Mouse (Mus musculus) lung, postnatal 0 days (tissue): Measurements from ENCODE around the gene Spata21. TPM values are rescaled to one million over a fixed set of nuclear protein-coding genes. Genes with fewer than 3 reads are reported as not detected.

Experiments used
- ATAC-seq: fragments of 200-750 bp; cut with Nextera tagmentation; 2 replicates; pipeline ENCODE4 v1.8.0; 2017; ENCODE audit warnings: moderate library complexity
- DNase-seq: peaks from one replicate; pipeline ENCODE4 v3.0.0-alpha.2; 2016; ENCODE audit warnings: low spot score
- H3K27ac ChIP-seq: fragments of 300-500 bp; sonication (generic); 2 replicates; pipeline ENCODE4 v1.5.1; 2014; ENCODE audit warnings: antibody characterized with exemption, mild to moderate bottlenecking, low read length, mixed read lengths
- H3K27me3 ChIP-seq: fragments of 300-500 bp; sonication (generic); replicated peaks from 2 replicates; pipeline ENCODE4 v1.6.1; 2014; ENCODE audit warnings: low read length, mixed read lengths; ENCODE audit not compliant: insufficient read depth
- H3K36me3 ChIP-seq: fragments of 300-500 bp; sonication (generic); 2 replicates; pipeline ENCODE4 v1.6.1; 2014; ENCODE audit warnings: low read length, mixed read lengths; ENCODE audit not compliant: insufficient read depth
- H3K4me1 ChIP-seq: fragments of 300-500 bp; sonication (generic); 2 replicates; pipeline ENCODE4 v1.6.1; 2014; ENCODE audit warnings: antibody characterized with exemption, low read depth, low read length, mixed read lengths; ENCODE audit not compliant: insufficient read depth
- H3K4me2 ChIP-seq: fragments of 300-500 bp; sonication (generic); replicated peaks from 2 replicates; pipeline ENCODE4 v1.6.1; 2014; ENCODE audit warnings: low read depth, mild to moderate bottlenecking, low read length, moderate library complexity, mixed read lengths
- H3K4me3 ChIP-seq: fragments of 300-500 bp; sonication (generic); 2 replicates; pipeline ENCODE4 v1.5.1; 2014; ENCODE audit warnings: low read depth, low read length
- H3K9ac ChIP-seq: fragments of 300-500 bp; sonication (generic); replicated peaks from 2 replicates; pipeline ENCODE4 v1.6.1; 2014; ENCODE audit warnings: low read depth, mild to moderate bottlenecking
- H3K9me3 ChIP-seq: fragments of 300-500 bp; sonication (generic); 2 replicates; pipeline ENCODE4 v1.6.1; 2016; ENCODE audit warnings: low read length, mixed read lengths
- CTCF ChIP-seq: IDR thresholded peaks from 2 replicates; pipeline ENCODE4 v1.5.1; 2016; ENCODE audit warnings: antibody characterized with exemption, mild to moderate bottlenecking
- EP300 ChIP-seq: IDR thresholded peaks from 2 replicates; pipeline ENCODE4 v1.6.1; 2016; ENCODE audit warnings: antibody characterized with exemption, mild to moderate bottlenecking, control low read depth
- WGBS: fragments of 180-500 bp; shearing (Covaris S2); extraction: QIAGEN DNeasy Blood & Tissue Kit; methylation state at CpG from one replicate; pipeline ENCODE4 v1.1.7; 2014; 5-methylcytosine and 5-hydroxymethylcytosine counted together
- polyA plus RNA-seq: library from polyadenylated mRNA; unstranded; fragments of >200 nt; fragmentation: Nextera tagmentation; extraction: Ambion mirVana; gene quantifications from 2 replicates; pipeline ENCODE4 v1.2.1, GENCODE M21; 2015

Gene Spata21
- polyA plus RNA-seq, result 0.13 and 0.27 TPM in 2 replicates

DNA sequence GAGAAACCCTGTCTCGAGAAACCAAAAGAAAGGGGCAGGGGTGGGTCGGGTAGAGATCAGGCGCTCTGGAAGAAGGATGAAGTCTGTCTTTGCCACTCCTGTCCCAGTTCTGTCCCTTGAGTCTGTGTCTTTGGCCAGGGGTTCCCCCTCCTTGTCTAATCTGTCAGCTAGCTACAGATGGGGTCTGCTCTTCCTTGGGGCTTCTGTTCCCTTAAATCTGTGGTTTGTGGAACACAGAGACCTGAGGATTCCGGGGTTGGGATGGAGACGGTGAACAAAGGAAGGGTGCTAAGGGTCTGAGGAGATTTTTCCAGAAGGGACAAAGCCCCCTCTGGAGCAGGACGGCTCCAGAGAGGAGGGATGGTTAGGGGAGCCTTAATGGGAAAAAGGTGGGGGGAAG is at the start of gene Spata21:
Gene Spata21, plus strand, starts transcription at position 301 of the 400 bp plus-strand sequence.
- TF ChIP-seq EP300 (no peak), CTCF (no peak)
- no peak within 1 kb of the TSS for H3K27ac ChIP-seq
- no peaks in the 10 kb centered on the region for H3K4me1 ChIP-seq
- no peak within 1 kb of the TSS for H3K4me3 ChIP-seq
- no peaks in the 10 kb centered on the region for H3K9me3 ChIP-seq
- no peak within 1 kb of the TSS for H3K9ac ChIP-seq
- H3K36me3 ChIP-seq, result no peaks in the 10 kb centered on the region
- H3K27me3 ChIP-seq, result no peaks in the 10 kb centered on the region
- DNase-seq, result no peak
- ATAC-seq, result no peak
- WGBS, result 77% methylated on average over 6 of the region's 6 CpGs
- no peak within 1 kb of the TSS for H3K4me2 ChIP-seq

DNA sequence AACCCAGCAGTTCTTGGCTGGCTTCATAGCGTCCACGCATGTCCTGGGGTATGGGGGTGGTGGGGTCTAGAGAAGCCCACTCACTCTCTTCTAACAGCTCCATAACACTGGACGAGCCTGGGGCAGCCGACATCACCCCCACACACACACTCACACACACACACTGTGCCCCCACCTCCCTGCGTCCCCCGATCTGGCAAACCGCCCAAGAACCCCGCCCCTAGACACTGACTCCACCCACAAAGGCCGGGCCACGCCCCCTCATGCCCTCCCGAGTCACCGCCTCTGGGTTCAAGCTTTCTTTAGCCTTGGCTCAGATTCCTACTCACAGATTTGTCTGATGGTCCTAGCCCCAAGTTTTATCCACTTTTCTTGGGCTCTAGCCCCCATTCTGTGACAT is 47.0 kb upstream of the Spata21 start:
- Histone ChIP-seq H3K4me1 (no peaks in the 10 kb centered on the region), H3K36me3 (0 out of 2 replicates have a peak, but pooled peaks cover 4% of the 10 kb centered on the region), H3K27me3 (no peaks in the 10 kb centered on the region), H3K9ac (no peak overlapping the region), H3K4me3 (no peak overlapping the region), H3K27ac (no peak overlapping the region), H3K4me2 (no peak overlapping the region), H3K9me3 (no peaks in the 10 kb centered on the region)
- no peak for DNase-seq
- 36% methylated on average over 12 of the region's 12 CpGs for WGBS
- TF ChIP-seq EP300 (no peak), CTCF (no peak)
- ATAC-seq, result peak; percentile 7; the same call in 1 of the 2 replicates

GRCm38 (mm10) chr4:141044816-141045215 is 43.3 kb upstream of the Spata21 start:
- H3K27ac ChIP-seq, result no peak overlapping the region
- peak; percentile 93 for TF ChIP-seq CTCF
- no peak for TF ChIP-seq EP300
- H3K36me3 ChIP-seq, result no peaks in the 10 kb centered on the region
- H3K9me3 ChIP-seq, result no peaks in the 10 kb centered on the region
- H3K4me1 ChIP-seq, result no peaks in the 10 kb centered on the region
- H3K9ac ChIP-seq, result no peak overlapping the region
- ATAC-seq, result peak; percentile 89
- no peak overlapping the region for H3K4me2 ChIP-seq
- no peaks in the 10 kb centered on the region for H3K27me3 ChIP-seq
- DNase-seq, result peak; percentile 83
- WGBS, result 15% methylated on average over 8 of the region's 8 CpGs
- H3K4me3 ChIP-seq, result no peak overlapping the region

DNA sequence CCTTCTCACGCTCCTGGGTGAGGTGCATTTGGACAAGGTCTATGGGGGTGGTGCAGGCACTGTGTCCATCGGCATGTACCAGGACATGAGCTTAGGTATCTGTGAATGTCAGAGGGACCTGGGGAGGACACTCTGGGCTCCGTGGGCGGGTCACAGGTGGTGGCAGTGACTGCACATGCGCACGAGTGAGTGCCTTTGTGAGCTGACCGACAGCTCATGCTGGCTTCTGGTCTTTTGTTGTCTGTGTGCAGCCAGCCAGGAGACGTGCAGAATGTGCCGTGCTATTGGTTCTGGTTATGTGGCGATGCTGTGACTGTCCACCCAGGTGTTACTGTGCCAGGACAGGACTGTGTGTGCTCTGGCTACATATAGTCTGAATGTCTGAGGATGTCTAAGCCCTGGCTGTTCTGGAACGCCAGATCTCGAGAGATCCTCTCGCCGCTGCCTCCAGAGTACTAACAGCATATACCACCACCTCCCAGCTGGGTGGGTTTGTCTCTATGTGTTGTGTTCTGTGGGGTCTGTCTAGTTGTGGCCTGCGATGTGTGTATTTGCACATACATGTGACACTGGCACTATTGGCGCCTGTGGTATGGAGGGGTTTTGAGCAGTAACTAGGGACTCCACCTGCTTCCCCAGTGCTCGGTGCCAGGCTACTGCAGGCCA is 39.2 kb upstream of the Spata21 start:
- DNase-seq, result no peak
- Histone ChIP-seq H3K27ac (no peak overlapping the region), H3K4me1 (no peaks in the 10 kb centered on the region), H3K9ac (no peak overlapping the region), H3K4me3 (no peak overlapping the region), H3K27me3 (no peaks in the 10 kb centered on the region), H3K9me3 (no peaks in the 10 kb centered on the region), H3K36me3 (no peaks in the 10 kb centered on the region), H3K4me2 (no peak overlapping the region)
- 81% methylated on average over 17 of the region's 17 CpGs for WGBS
- ATAC-seq, result no peak
- TF ChIP-seq EP300 (no peak), CTCF (no peak)

DNA sequence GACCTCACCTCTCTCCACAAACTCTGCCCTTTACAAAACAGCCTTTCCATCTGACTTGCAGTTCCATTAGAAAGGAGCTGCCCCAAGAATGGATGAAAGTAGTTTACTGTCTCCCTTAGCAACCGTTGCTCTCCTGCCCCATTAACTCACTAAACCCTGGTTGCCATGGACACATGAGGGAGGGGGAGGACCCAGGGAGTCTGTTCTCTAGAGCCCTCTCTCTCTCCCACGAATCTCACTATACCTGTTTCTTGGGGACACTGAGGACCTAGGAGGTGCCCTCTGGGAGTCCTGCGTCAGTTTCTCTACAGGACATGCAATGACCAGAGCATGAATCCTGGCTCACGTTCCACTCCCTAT is 38.7 kb upstream of the Spata21 start:
- Histone ChIP-seq H3K4me3 (no peak overlapping the region), H3K27ac (no peak overlapping the region), H3K27me3 (no peaks in the 10 kb centered on the region), H3K4me2 (no peak overlapping the region), H3K9me3 (no peaks in the 10 kb centered on the region), H3K36me3 (no peaks in the 10 kb centered on the region), H3K9ac (no peak overlapping the region), H3K4me1 (no peaks in the 10 kb centered on the region)
- ATAC-seq, result no peak
- 51% methylated on average over 4 of the region's 4 CpGs for WGBS
- TF ChIP-seq EP300 (no peak), CTCF (no peak)
- DNase-seq, result no peak

- Histone ChIP-seq H3K9ac (no peak overlapping the region), H3K4me1 (no peaks in the 10 kb centered on the region), H3K27me3 (no peaks in the 10 kb centered on the region), H3K27ac (no peak overlapping the region), H3K4me2 (no peak overlapping the region), H3K9me3 (no peaks in the 10 kb centered on the region), H3K36me3 (no peaks in the 10 kb centered on the region), H3K4me3 (no peak overlapping the region)
- ATAC-seq (no peak), DNase-seq (no peak)
- WGBS, result 77% methylated on average over 12 of the region's 12 CpGs
- TF ChIP-seq CTCF (no peak), EP300 (no peak)
Observed at GRCm38 (mm10) chr4:141052442-141052841, 35.7 kb upstream of the Spata21 start.
